Mouse (Mus musculus): ENCODE measurements around the gene Hip1.
A peak's percentile ranks its signal among the peaks of the same experiment; 100 is the strongest.

Hip1 gene

GRCm38 (mm10) chr5:135529964-135530363 is 15.0 kb downstream of the Hip1 start:
- no peak for DNase-seq

- no peak for DNase-seq
Observed at GRCm38 (mm10) chr5:135529310-135529709, 15.6 kb downstream of the Hip1 start.

DNA sequence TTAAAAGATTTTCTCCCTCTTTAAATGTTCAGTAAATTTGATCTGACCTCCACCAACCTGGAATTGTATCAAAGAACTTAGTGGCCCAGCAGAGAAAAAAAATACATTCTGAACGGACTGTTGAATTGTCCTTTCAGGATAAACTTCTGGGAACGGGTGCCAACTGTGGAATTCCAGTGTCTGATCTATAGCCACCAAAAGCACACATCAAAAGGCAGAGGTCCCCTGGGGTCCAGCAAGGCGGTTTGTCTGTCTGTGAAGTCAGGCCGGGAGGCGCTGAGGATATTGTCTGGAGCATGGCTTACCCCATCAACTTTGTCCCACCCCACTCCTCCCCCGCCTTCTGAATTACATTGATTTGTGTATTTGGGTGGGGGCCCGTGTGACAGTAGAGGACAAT is 16.9 kb downstream of the Hip1 start:
- DNase-seq, result no peak

DNA sequence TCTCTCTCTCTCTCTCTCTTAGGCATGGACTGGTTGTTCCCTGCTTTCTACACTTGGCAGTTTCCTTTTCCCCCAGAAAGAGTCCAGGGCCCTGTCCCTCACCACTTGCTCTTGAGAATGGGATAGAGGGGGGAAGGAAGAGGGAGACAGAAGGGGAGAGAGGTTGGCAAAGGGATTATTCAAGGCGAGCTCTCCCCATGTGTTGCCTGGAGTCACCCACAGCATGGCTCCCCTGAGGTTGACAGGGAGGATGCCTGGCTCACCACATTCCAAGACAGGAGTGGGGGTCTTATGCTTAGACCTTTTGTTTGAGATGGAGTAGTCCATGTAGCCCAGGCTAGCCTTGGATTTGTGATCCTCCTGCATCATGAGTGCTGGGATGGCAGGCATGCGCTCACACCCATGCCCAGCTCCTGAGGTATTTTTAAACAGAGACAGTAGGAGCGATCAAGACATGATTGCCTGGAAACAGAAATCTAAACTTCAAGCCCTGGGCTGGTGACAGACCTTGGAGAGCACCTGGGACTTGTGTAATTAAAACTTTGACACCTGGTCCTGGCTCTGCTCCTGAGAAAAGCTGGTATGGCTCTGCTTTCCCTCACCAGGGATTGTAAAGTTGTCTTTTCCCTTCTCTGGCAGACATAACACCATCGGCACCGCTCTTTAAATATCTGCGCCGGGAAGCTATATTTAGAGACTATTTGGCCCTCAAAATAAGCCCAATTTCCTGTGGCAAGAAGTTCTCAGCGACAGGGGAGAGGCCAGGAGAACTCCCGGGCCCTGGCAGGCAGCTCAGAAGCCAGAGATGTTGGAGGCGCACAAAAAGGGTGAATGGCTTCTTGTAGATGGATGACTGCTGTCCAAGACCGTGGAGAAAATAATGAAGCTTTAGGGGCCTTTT is 20.0 kb downstream of the Hip1 start:
- DNase-seq, result no peak

- no peak for DNase-seq
Observed at GRCm38 (mm10) chr5:135524087-135524486, 20.8 kb downstream of the Hip1 start.

DNA sequence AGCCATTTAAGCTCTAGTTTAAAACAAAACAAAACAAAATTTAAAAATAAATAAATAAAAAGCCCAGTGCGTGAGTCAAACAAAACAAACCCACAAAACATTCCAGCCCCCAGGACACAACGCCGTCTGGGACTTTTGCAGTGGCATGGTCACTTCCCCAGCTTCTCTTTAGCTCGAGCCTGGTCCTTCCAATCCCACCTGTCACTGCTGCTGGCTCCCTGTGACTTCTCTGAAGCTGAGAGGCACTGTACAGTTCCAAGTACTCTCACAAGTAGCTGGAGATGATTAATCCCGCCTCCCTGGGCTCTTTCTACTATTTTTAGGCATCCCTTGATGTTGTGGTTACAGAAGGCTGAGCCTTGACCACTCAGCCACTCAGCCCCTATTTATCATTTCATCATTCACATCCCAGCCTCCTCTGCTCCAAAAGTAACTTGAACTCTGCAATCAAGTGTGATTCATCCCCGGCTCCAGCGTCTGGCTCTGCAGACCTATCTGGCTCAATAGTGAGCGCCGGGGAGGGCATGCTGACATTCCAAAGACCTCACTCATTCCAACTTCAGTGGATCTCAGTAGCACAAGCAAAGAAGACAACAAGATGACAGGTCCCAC is 22.7 kb downstream of the Hip1 start:
- DNase-seq, result no peak

- no peak for DNase-seq
Observed at GRCm38 (mm10) chr5:135517348-135517883, 27.5 kb downstream of the Hip1 start.

DNA sequence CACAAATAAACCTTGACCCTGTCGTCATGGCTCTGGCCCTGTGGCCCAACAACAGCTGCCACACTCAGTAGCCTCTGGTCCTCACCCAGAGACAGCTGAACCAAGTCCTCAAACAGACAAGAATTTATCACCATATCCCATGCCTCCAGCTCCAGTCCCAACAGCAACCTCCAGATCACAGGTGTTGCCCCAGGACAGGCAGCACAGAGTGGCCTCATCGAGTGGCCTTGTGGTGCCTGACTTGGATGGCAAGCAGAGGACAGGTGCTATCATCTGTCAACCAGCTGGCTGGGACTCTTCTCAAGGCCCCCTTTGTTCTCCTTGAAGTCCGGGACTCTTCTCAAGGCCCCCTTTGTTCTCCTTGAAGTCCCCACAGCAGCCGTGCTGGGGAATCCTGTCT is 31.8 kb downstream of the Hip1 start:
- no peak for DNase-seq

DNA sequence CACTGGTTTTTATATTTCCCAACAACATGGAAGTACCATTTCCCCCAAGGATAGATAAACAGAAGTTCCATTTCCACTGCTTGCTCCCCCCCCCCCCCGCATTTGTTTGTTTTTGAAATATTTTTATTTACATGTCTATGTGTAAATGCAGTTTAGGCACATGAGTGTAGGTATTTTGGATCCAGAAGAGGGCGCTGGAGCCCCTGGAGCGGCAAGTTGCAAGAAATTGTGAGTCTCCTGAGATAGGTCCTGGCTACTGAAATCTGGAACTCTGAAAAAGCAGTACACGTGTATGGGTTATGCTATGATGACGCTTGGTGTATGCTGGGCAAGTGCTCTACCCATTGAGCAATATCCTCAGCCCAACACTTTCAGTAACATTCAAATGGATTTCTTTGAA is 33.8 kb downstream of the Hip1 start:
- no peak for DNase-seq

- no peak for DNase-seq
Observed at GRCm38 (mm10) chr5:135508284-135508683, 36.6 kb downstream of the Hip1 start.

DNA sequence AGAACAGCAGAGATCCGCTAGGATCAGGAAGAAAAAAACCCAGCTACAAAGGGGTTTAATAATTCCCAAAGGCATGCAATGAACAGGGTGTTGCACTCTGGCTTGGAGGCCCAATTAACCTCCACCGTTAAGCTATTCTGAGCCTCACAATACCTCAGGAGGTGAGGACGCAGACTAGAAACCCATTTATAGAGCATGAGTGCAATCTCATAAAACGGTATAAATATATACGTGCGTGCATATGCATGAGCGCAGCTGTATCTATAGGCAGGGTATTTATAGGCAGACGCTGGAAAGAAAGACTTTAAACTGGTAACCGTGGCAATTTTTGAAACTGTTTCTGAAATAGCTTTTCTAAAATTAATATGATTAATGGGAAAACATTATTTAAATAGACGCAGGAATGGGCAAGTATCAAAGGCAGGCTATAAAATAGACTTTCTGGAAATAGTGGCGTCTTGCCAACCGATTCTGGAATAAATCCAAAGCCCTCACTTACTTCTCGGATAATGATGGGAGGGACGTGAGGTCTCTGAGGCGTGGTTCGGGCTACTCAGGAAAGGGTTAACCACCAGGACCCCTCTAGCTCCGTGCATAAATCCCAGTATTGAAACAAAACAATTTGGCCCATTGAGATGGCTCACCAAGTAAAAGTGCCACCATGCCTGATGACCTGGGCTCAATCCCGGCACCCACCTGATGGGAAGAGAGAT is 37.2 kb downstream of the Hip1 start:
- DNase-seq, result no peak

DNA sequence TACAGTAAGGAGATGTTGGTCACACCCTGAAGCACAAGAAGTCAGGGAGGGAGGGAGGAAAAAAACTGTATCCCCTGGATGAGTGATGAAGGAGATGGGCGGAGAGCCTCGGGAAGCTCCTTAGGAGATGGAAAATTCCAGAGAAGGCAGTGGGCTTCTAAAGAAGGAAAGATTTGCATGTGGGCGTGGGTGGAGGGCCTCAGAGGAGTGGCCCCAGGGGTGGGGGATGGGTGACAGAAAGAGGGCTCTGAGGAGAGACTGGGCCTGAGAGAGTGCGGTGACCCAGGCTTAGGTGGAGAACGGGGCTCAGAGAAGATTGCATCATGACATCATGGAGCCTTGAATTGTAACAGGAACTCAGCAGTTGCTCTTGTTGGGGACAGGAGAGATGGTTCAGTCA is 39.5 kb downstream of the Hip1 start:
- no peak for DNase-seq

DNA sequence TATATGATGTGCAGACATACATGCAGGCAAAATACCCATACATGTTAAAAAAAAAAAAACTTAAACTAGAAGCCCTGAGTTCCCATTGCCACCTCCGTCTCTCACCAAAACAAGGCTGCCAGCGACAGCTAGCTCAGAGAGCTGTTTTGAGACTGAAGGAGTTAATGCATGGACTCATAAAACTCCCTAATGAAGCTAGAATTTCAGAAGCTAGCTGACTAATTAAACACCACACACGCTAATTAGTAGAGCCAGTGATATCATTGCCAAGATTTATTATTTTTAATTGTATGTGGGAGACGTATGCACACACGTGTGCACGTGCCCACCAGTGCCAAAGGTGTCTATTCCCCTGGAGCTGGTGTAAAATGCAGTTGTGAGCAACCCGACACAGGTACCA is 42.0 kb downstream of the Hip1 start:
- no peak for DNase-seq

GRCm38 (mm10) chr5:135502027-135502426 is 42.9 kb downstream of the Hip1 start:
- no peak for DNase-seq

- DNase-seq, result no peak
Observed at GRCm38 (mm10) chr5:135498914-135499313, 46.0 kb downstream of the Hip1 start.

DNA sequence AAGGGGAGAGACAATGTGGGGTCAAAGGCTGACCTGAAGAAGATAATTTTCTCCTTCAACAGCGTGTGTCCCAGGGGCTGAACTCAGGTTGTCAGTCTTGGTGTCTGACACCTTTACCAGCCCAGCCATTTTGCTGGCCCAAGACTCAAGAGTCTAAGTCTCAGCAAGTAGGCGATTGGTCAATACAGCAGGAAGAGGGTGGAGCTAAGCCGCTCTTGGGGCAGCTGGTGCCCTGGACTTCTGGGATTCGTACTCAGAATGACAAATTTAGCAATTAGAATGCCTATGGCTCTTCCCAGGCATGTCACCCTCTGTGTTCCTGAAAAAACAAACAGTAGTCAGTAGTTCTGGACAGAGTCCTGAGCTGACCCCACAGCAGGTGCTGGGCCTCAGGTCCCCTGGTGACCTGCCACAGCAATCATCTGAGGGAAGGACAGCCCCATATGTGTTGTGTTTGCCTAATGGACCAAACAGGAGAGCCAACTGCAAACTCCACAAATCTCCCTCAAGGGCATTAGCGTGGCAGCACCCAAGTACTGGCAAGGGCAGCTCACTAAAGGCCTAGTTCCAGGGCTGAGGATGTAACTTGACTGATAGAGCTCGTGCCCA is 47.5 kb downstream of the Hip1 start:
- DNase-seq, result no peak

DNA sequence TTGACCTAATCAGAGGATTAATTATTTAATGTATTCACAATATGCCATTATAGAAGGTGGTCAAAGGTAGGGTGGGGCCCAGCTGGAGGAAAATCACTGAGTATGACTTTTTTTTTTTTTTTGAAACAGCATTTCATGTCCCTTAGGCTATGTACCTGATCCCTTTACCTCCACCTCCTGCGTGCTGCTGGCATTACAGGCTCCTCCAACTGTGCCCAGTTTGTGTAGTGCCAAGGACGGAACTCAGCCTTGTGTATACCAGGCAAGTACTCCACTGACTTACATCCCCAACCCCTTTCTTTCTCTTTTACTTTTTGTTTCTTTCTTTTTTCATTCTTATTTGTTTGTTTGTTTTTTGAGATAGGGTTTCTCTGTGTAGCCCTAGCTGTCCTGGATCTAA is 48.4 kb downstream of the Hip1 start:
- DNase-seq, result no peak

GRCm38 (mm10) chr5:135495471-135495870 is 49.4 kb downstream of the Hip1 start:
- DNase-seq, result no peak

DNA sequence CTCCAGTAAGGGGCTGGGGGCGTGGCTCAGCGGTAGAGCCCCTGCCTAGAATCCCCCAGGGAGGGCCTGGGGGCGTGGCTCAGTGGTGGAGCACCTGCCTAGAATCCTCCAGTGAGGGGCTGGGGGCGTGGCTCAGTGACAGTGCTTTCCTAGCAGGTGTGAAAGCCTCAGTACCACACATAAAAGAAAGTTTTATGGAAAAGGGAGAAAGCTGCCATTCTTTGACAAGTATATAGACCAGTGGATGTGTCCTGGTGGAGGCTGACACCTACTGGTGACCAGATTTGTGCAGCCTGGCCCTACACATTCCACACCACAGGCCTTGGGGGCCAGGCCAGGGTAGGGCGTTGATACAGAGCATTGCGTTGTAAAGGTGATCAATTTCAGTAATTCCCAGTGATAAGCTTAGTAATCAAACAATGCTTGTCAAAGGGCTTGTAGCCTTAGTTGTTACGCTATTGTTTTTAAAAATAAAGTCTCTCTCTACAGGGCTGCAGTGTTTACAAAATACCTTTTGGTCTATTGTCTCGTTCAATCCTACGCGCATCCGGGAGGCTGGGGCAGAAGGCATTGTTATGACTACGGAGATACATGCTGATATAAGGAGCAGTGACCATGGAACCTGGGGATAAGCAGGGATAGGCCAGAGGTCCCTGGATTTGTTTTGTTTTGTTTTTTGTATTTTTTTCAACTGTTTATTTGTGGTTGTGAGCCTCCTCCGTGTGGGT is 50.6 kb downstream of the Hip1 start:
- DNase-seq, result peak; percentile 59 to 62

GRCm38 (mm10) chr5:135493095-135493494 is 51.8 kb downstream of the Hip1 start:
- DNase-seq, result no peak

DNA sequence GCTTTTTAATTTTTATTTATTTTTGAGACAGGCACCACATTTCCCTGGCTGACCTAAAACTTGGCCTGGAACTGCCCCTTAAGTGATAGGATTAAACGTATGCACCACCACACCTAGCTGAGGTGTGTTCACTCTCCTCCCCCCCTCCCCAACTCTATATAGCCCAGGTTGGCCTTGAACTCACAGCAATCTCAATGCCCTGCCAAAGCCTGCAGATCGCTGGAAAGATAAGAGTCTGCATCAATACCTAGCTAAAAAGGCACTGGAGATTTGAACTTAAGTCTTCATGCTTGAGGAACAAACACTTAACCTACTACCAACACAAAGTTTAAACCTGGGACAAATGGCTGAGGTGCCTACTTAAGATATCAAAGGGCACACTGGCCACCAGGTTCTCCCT is 52.8 kb downstream of the Hip1 start:
- no peak for DNase-seq

DNA sequence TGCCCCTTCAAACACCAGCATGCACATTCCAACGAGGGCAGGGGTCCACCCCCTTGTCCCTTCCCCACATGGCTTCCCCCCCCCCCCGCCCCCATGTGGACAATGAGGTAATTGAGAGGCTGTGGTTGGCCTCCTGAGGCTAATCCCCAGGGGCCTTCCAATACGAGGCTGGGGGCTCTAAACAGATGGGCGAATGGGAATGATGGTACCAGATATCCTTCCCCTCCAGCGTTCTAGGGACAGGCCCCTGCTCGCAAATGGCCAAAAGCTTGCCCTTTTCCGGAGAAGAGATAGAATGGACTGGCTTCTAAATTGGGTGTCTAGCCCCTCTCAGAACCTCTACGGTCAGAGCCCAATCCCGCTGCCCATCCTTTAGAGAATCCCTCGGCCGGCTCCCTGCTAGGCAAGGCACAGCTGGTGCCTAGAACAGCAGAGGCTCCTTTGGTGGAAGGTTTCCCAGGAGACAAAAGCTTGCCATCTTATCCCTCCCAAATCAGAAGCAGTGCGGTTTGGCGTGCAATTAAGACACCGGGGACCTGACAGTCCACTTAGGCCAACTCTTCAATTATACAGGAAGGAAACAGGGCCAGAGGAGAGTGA is 55.1 kb downstream of the Hip1 start:
- no peak for DNase-seq

All from B cell, adult 2 months (primary cell).